Mouse (Mus musculus): ENCODE measurements around the gene Gm3854. TPM values are rescaled to one million over a fixed set of nuclear protein-coding genes. Genes with fewer than 3 reads are reported as not detected.
"Not testable (repeated sequence)": the region's sequence is repeated elsewhere in the genome, so short reads cannot be mapped to it uniquely, and the experiment has no call there.

Gene Gm3854
- polyA plus RNA-seq, 1 experiment from 2014 or later: 4.1 TPM

- H3K4me3 ChIP-seq (replicated peaks): peak overlapping the region; percentile 51
- under 1% methylated on average over 38 of the region's 38 CpGs for WGBS
- peak overlapping the region; percentile 57 for H3K9ac ChIP-seq (replicated peaks)
- no peaks in the 10 kb centered on the region for H3K36me3 ChIP-seq
- H3K9me3 ChIP-seq: no peaks in the 10 kb centered on the region
- ATAC-seq (ENCODE audit: insufficient number of reproducible peaks, insufficient read depth, low FRiP score, low TSS enrichment, low read depth): peak; percentile 90
- peaks cover 6% of the 10 kb centered on the region; the same call in 1 of the 2 replicates for H3K4me1 ChIP-seq (replicated peaks)
- no peaks in the 10 kb centered on the region for H3K27me3 ChIP-seq
- peak overlapping the region; percentile 86 for H3K27ac ChIP-seq
- peak overlapping the region; percentile 64 for H3K4me2 ChIP-seq
Measured at GRCm38 (mm10) chr7:6362268-6363046, 18.9 kb downstream of the Gm3854 start.

DNA sequence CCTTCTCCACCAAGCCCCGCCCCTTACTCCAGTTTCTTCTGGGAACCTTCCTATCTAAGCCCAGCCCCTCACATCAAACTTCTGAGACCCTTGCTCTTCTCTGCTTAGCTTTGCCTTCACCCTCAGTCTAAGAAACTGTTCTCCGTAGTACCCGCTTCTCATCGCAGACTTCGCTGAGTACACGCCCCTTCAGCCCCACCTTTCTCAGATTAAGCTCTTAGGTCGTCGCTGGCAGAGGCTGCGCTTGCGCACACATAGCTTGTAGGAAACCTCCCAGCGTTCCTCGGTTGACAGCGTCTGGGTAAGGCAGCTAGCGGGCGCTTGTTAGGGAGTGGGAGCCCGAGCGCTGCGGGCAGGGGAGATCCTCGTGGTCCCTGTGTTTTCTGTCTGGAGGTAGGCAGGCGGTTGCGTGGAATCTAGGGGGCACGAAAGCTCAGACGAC lies 19.5 kb downstream of the Gm3854 start, which contains the start of gene Zfp78:
Zfp78 (plus strand) TSS at position 234 of the 442 bp plus-strand sequence.
- H3K9ac ChIP-seq (replicated peaks): peak within 1 kb of the TSS; percentile 57
- peaks cover 6% of the 10 kb centered on the region; the same call in 1 of the 2 replicates for H3K4me1 ChIP-seq (replicated peaks)
- H3K4me2 ChIP-seq: peak within 1 kb of the TSS; percentile 64
- peak within 1 kb of the TSS; percentile 51 for H3K4me3 ChIP-seq (replicated peaks)
- peak; percentile 80 for ATAC-seq (ENCODE audit: insufficient number of reproducible peaks, insufficient read depth, low FRiP score, low TSS enrichment, low read depth)
- no peaks in the 10 kb centered on the region for H3K9me3 ChIP-seq
- under 1% methylated on average over 23 of the region's 23 CpGs for WGBS
- H3K27ac ChIP-seq: peak within 1 kb of the TSS; percentile 86
- H3K36me3 ChIP-seq: no peaks in the 10 kb centered on the region
- H3K27me3 ChIP-seq: no peaks in the 10 kb centered on the region

GRCm38 (mm10) chr7:6364761-6365160 lies 21.2 kb downstream of the Gm3854 start:
- no peak overlapping the region for H3K27ac ChIP-seq
- no peak overlapping the region for H3K4me3 ChIP-seq (replicated peaks)
- H3K9me3 ChIP-seq: no peaks in the 10 kb centered on the region
- no peak for ATAC-seq (ENCODE audit: insufficient number of reproducible peaks, insufficient read depth, low FRiP score, low TSS enrichment, low read depth)
- no peaks in the 10 kb centered on the region for H3K36me3 ChIP-seq
- no peak overlapping the region for H3K4me2 ChIP-seq
- peaks cover 6% of the 10 kb centered on the region; the same call in 1 of the 2 replicates for H3K4me1 ChIP-seq (replicated peaks)
- no peaks in the 10 kb centered on the region for H3K27me3 ChIP-seq
- 50% methylated on average over 1 of the region's 1 CpGs for WGBS
- no peak overlapping the region for H3K9ac ChIP-seq (replicated peaks)

- Histone ChIP-seq H3K27me3 (no peaks in the 10 kb centered on the region), H3K4me1 (replicated peaks) (peaks cover 6% of the 10 kb centered on the region; the same call in 1 of the 2 replicates), H3K9ac (replicated peaks) (no peak overlapping the region), H3K27ac (no peak overlapping the region), H3K4me2 (no peak overlapping the region), H3K4me3 (replicated peaks) (no peak overlapping the region), H3K9me3 (no peaks in the 10 kb centered on the region), H3K36me3 (no peaks in the 10 kb centered on the region)
- 86% methylated on average over 5 of the region's 5 CpGs for WGBS
- no peak for ATAC-seq (ENCODE audit: insufficient number of reproducible peaks, insufficient read depth, low FRiP score, low TSS enrichment, low read depth)
Measured at GRCm38 (mm10) chr7:6367185-6367584, 23.6 kb downstream of the Gm3854 start.

- not testable (repeated sequence) for H3K36me3 ChIP-seq; H3K27me3 ChIP-seq; H3K4me2 ChIP-seq; H3K27ac ChIP-seq; ATAC-seq (ENCODE audit: insufficient number of reproducible peaks, insufficient read depth, low FRiP score, low TSS enrichment, low read depth); H3K9me3 ChIP-seq; H3K9ac ChIP-seq (replicated peaks); H3K4me3 ChIP-seq (replicated peaks); H3K4me1 ChIP-seq (replicated peaks)
- 81% methylated on average over 5 of the region's 5 CpGs for WGBS
Measured at GRCm38 (mm10) chr7:6368146-6368545, 24.6 kb downstream of the Gm3854 start.

- Histone ChIP-seq H3K4me3 (replicated peaks) (no peak overlapping the region), H3K9me3 (no peaks in the 10 kb centered on the region), H3K27me3 (no peaks in the 10 kb centered on the region), H3K4me1 (replicated peaks) (no peaks in the 10 kb centered on the region), H3K4me2 (no peak overlapping the region), H3K9ac (replicated peaks) (no peak overlapping the region), H3K27ac (no peak overlapping the region), H3K36me3 (no peaks in the 10 kb centered on the region)
- ATAC-seq (ENCODE audit: insufficient number of reproducible peaks, insufficient read depth, low FRiP score, low TSS enrichment, low read depth): no peak
- WGBS: 81% methylated on average over 3 of the region's 3 CpGs
Measured at GRCm38 (mm10) chr7:6369460-6369859, 25.9 kb downstream of the Gm3854 start.

- Histone ChIP-seq H3K9ac (replicated peaks) (no peak overlapping the region), H3K9me3 (no peaks in the 10 kb centered on the region), H3K27me3 (no peaks in the 10 kb centered on the region), H3K4me3 (replicated peaks) (no peak overlapping the region), H3K4me1 (replicated peaks) (no peaks in the 10 kb centered on the region), H3K36me3 (no peaks in the 10 kb centered on the region), H3K4me2 (no peak overlapping the region), H3K27ac (no peak overlapping the region)
- ATAC-seq (ENCODE audit: insufficient number of reproducible peaks, insufficient read depth, low FRiP score, low TSS enrichment, low read depth): no peak
- WGBS: 92% methylated on average over 3 of the region's 3 CpGs
Measured at GRCm38 (mm10) chr7:6372993-6373392, 29.4 kb downstream of the Gm3854 start.

DNA sequence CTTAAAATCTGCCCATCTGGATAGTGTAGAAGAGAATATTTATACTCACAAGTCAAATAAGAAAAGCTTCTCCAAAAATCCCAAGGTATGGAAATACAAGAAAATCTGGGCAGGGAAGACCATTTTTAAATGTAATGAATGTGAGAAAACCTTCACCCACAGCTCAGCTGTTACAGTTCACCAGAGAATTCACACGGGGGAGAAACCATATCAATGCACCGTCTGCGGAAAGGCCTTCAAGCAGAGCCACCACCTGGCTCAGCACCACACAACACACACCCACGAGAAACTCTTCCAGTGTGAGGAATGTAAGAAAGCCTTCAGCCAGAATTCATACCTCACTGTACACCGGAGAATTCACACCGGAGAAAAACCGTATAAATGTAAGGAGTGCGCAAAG lies 34.9 kb downstream of the Gm3854 start:
- Histone ChIP-seq H3K36me3 (peaks cover 4% of the 10 kb centered on the region; the same call in 1 of the 2 replicates), H3K4me1 (replicated peaks) (no peaks in the 10 kb centered on the region; the same call in 1 of the 2 replicates), H3K9ac (replicated peaks) (no peak overlapping the region), H3K9me3 (no peaks in the 10 kb centered on the region), H3K27ac (no peak overlapping the region), H3K27me3 (no peaks in the 10 kb centered on the region), H3K4me2 (no peak overlapping the region), H3K4me3 (replicated peaks) (no peak overlapping the region)
- no peak for ATAC-seq (ENCODE audit: insufficient number of reproducible peaks, insufficient read depth, low FRiP score, low TSS enrichment, low read depth)
- WGBS: 91% methylated on average over 8 of the region's 8 CpGs

DNA sequence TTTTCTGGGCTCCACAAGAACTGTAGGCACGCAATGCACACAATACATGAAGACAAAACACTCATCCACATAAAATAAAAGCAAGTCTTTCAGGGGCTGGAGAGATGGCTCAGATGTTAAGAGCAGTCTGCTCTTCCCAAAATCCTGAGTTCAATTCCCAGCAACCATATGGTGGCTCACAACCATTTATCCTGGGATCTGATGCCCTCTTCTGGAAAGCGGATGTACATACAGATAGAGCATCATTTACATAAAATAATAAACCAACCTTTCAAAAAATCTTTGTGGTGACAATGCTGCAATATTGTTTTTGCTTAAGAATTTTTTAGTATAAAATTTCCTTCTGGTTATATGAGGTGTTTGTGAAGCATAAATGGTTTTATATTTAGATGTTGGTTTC lies 37.9 kb downstream of the Gm3854 start:
- no peaks in the 10 kb centered on the region for H3K9me3 ChIP-seq
- H3K4me2 ChIP-seq: no peak overlapping the region
- H3K27ac ChIP-seq: no peak overlapping the region
- H3K4me3 ChIP-seq (replicated peaks): no peak overlapping the region
- no peak for ATAC-seq (ENCODE audit: insufficient number of reproducible peaks, insufficient read depth, low FRiP score, low TSS enrichment, low read depth)
- no peaks in the 10 kb centered on the region for H3K27me3 ChIP-seq
- H3K4me1 ChIP-seq (replicated peaks): peaks cover 7% of the 10 kb centered on the region
- H3K9ac ChIP-seq (replicated peaks): no peak overlapping the region
- peaks cover 4% of the 10 kb centered on the region; the same call in 1 of the 2 replicates for H3K36me3 ChIP-seq
- 82% methylated on average over 2 of the region's 2 CpGs for WGBS

DNA sequence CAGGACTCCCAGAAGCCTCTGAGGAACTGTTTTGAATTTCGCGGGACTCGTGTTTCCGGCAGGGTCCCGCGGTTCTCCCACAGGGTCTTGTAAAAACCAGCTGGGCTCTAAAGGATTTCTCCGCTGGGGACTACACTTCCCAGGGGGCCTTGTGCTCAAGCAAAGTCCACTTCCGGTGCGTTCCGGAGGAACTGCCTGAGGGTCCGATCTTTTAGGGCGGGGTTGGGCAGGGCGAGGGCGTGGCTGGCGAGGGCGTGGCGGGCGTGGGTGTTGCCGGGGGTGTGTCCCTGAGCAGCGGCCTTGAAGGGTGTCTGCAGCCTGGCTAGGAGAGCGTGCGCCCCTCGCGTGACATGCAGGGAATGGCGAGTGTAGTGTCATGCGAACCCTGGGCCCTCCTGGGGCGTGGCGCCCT lies 39.5 kb downstream of the Gm3854 start, which contains the start of gene Zfp28:
Zfp28 (plus strand) TSS at position 252 of the 412 bp plus-strand sequence.
- ATAC-seq (ENCODE audit: insufficient number of reproducible peaks, insufficient read depth, low FRiP score, low TSS enrichment, low read depth): peak; percentile 95
- H3K4me1 ChIP-seq (replicated peaks): peaks cover 7% of the 10 kb centered on the region
- no peaks in the 10 kb centered on the region for H3K27me3 ChIP-seq
- under 1% methylated on average over 28 of the region's 28 CpGs for WGBS
- H3K4me3 ChIP-seq (replicated peaks): peak within 1 kb of the TSS; percentile 63
- H3K36me3 ChIP-seq: peaks cover 12% of the 10 kb centered on the region; the same call in 1 of the 2 replicates
- no peaks in the 10 kb centered on the region for H3K9me3 ChIP-seq
- no peak within 1 kb of the TSS for H3K27ac ChIP-seq
- peak within 1 kb of the TSS; percentile 68 for H3K4me2 ChIP-seq
- peak within 1 kb of the TSS; percentile 60 for H3K9ac ChIP-seq (replicated peaks)

DNA sequence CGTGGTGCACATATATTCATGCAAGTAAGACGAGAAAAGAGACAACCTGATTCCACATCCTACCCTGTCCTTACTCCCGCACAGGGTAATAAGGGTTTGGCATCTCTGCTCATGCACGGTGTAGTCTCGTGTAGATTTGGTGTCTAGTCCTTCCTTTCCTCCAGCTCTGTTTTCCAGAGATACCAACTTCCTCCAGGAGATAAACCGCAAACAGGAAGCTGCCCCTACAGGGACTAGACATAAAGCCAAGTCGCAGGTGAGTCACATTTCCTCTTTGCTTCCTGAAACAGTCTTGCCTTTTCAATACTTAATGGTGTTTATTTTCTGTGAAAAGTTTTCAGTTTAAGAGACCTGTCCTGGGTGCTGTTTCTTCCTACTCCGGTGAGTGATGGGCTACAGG lies 40.5 kb downstream of the Gm3854 start:
- H3K4me1 ChIP-seq (replicated peaks): peaks cover 7% of the 10 kb centered on the region
- WGBS: 72% methylated on average over 8 of the region's 8 CpGs
- no peaks in the 10 kb centered on the region for H3K27me3 ChIP-seq
- H3K9ac ChIP-seq (replicated peaks): no peak overlapping the region
- ATAC-seq (ENCODE audit: insufficient number of reproducible peaks, insufficient read depth, low FRiP score, low TSS enrichment, low read depth): peak; percentile 1; the same call in 1 of the 2 replicates
- peak overlapping the region; percentile 63 for H3K4me3 ChIP-seq (replicated peaks)
- peaks cover 9% of the 10 kb centered on the region; the same call in 1 of the 2 replicates for H3K36me3 ChIP-seq
- peak overlapping the region; percentile 68 for H3K4me2 ChIP-seq
- H3K9me3 ChIP-seq: no peaks in the 10 kb centered on the region
- H3K27ac ChIP-seq: no peak overlapping the region

Measured in limb, embryonic 12.5 days (tissue).